Mouse (Mus musculus) limb, embryonic 11.5 days (tissue): ENCODE data around the gene Tlk2. TPM values are rescaled to one million over a fixed set of nuclear protein-coding genes. Genes with fewer than 3 reads are reported as not detected.

ENCODE experiments used
- ATAC-seq: fragments of 200-750 bp; cut with Nextera tagmentation; 2 replicates; pipeline ENCODE4 v1.8.0; 2017; ENCODE audit warnings: low read depth; ENCODE audit not compliant: insufficient number of reproducible peaks, low FRiP score, low TSS enrichment
- DNase-seq: peaks from one replicate; pipeline ENCODE4 v3.0.0-alpha.2; 2015; ENCODE audit warnings: low spot score
- H3K27ac ChIP-seq: fragments of 300-500 bp; sonication (generic); replicated peaks from 2 replicates; pipeline ENCODE4 v1.5.1; 2014; ENCODE audit warnings: low read depth, mild to moderate bottlenecking, low read length
- H3K27me3 ChIP-seq: fragments of 300-500 bp; sonication (generic); 2 replicates; pipeline ENCODE4 v1.6.1; 2014; ENCODE audit warnings: mild to moderate bottlenecking, low read length, mixed read lengths; ENCODE audit not compliant: control insufficient read depth, insufficient read depth
- H3K36me3 ChIP-seq: fragments of 300-500 bp; sonication (generic); 2 replicates; pipeline ENCODE4 v1.6.1; 2014; ENCODE audit warnings: mild to moderate bottlenecking, low read length, moderate library complexity, mixed read lengths; ENCODE audit not compliant: control insufficient read depth, insufficient read depth
- H3K4me1 ChIP-seq: fragments of 300-500 bp; sonication (generic); 2 replicates; pipeline ENCODE4 v1.6.1; 2014; ENCODE audit warnings: low read length, mixed read lengths; ENCODE audit not compliant: control insufficient read depth, insufficient read depth
- H3K4me2 ChIP-seq: fragments of 300-500 bp; sonication (generic); 2 replicates; pipeline ENCODE4 v1.6.1; 2014; ENCODE audit warnings: low read depth, mild to moderate bottlenecking, moderate library complexity; ENCODE audit not compliant: severe bottlenecking
- H3K4me3 ChIP-seq: fragments of 300-500 bp; sonication (generic); 2 replicates; pipeline ENCODE4 v1.5.1; 2014; ENCODE audit warnings: low read depth, low read length
- H3K9ac ChIP-seq: fragments of 300-500 bp; sonication (generic); 2 replicates; pipeline ENCODE4 v1.6.1; 2014; ENCODE audit warnings: mild to moderate bottlenecking, low read length
- H3K9me3 ChIP-seq: fragments of 300-500 bp; sonication (generic); 2 replicates; pipeline ENCODE4 v1.6.1; 2016; ENCODE audit warnings: low read length; ENCODE audit not compliant: control insufficient read depth
- WGBS: fragments of 180-500 bp; shearing (Covaris S2); extraction: QIAGEN DNeasy Blood & Tissue Kit; methylation state at CpG from one replicate; pipeline ENCODE4 v1.1.7; 2014; 5-methylcytosine and 5-hydroxymethylcytosine counted together
- polyA plus RNA-seq: library from polyadenylated mRNA; unstranded; fragments of >200 nt; fragmentation: Nextera tagmentation; extraction: Ambion mirVana; gene quantifications from 2 replicates; pipeline ENCODE4 v1.2.1, GENCODE M21; 2014

Gene Tlk2
- polyA plus RNA-seq, 1 experiment from 2014 or later: 30.1 TPM

GRCm38 (mm10) chr11:105179523-105179922 lies 916 bp downstream of the Tlk2 start:
- Histone ChIP-seq H3K27ac (no peak overlapping the region), H3K27me3 (no peaks in the 10 kb centered on the region), H3K9me3 (no peaks in the 10 kb centered on the region), H3K4me3 (peak overlapping the region; percentile 96; the same call in 1 of the 2 replicates), H3K9ac (no peak overlapping the region), H3K36me3 (no peaks in the 10 kb centered on the region), H3K4me1 (no peaks in the 10 kb centered on the region; the same call in 1 of the 2 replicates), H3K4me2 (no peak overlapping the region; the same call in 1 of the 2 replicates)
- WGBS: 92% methylated on average over 4 of the region's 4 CpGs
- no peak for ATAC-seq
- no peak for DNase-seq

GRCm38 (mm10) chr11:105180471-105181091 lies 2.0 kb downstream of the Tlk2 start:
- DNase-seq: peak; percentile 66
- WGBS: 0% methylated on average over 34 of the region's 35 CpGs
- H3K9me3 ChIP-seq: no peaks in the 10 kb centered on the region
- ATAC-seq: peak; percentile 50; the same call in 1 of the 2 replicates
- H3K27me3 ChIP-seq: no peaks in the 10 kb centered on the region
- H3K4me1 ChIP-seq: no peaks in the 10 kb centered on the region; the same call in 1 of the 2 replicates
- H3K4me2 ChIP-seq: peak overlapping the region; percentile 87
- peaks cover 3% of the 10 kb centered on the region; the same call in 1 of the 2 replicates for H3K36me3 ChIP-seq
- H3K4me3 ChIP-seq: peak overlapping the region; percentile 96
- H3K27ac ChIP-seq: peak overlapping the region; percentile 90
- H3K9ac ChIP-seq: peak overlapping the region; percentile 92

- Histone ChIP-seq H3K27me3 (no peaks in the 10 kb centered on the region), H3K9ac (peak overlapping the region; percentile 99), H3K4me2 (peak overlapping the region; percentile 87), H3K9me3 (no peaks in the 10 kb centered on the region), H3K4me1 (no peaks in the 10 kb centered on the region; the same call in 1 of the 2 replicates), H3K27ac (peak overlapping the region; percentile 90), H3K4me3 (peak overlapping the region; percentile 96), H3K36me3 (peaks cover 3% of the 10 kb centered on the region; the same call in 1 of the 2 replicates)
- ATAC-seq: peak; percentile 97
- WGBS: 1% methylated on average over 52 of the region's 60 CpGs
- DNase-seq: peak; percentile 95
Observed at GRCm38 (mm10) chr11:105181126-105181637, 2.6 kb downstream of the Tlk2 start.

DNA sequence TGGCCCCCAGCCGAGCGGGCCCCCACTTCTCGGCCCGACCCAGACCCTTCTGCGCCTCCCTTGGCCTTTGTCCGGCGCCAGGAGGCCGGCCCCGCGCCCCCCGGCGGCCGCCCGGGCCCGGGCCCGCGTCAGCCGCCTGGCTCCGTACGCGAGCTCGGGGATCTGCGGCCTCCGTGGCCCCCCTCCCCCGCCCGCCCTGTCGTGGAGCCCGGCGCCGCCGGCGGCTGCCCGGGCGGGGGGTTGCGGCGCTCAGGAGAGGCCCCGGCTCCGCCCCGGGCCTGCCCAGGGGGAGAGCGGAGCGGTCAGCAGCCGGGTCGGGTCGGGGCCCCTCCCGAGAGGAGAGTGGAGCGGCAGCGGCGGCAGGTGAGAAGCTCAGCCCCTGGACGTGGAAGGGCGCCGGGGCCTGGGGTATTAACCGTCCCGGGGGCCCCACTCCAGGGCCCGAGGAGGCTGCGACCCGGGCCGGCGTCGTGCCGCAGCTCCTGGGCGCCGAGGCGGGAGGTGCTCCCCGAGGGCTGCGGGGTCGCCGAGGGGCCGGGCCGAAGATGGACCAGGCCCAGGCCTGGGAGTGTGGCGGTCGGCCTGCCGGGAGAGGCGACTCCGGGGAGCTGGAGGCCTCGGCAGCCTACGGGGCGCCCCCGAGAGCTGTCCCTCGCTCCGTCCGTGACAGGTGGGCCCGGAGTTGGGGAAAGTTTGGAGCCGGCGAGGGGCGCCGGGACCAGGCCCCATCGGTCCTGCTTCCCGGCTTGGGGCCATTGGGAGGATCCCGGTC lies 3.3 kb downstream of the Tlk2 start:
- 6% methylated on average over 64 of the region's 89 CpGs for WGBS

GRCm38 (mm10) chr11:105182461-105182855 lies 3.9 kb downstream of the Tlk2 start:
- Histone ChIP-seq H3K27ac (peak overlapping the region; percentile 90), H3K4me1 (no peaks in the 10 kb centered on the region; the same call in 1 of the 2 replicates), H3K36me3 (peaks cover 3% of the 10 kb centered on the region; the same call in 1 of the 2 replicates), H3K27me3 (no peaks in the 10 kb centered on the region), H3K4me2 (peak overlapping the region; percentile 64), H3K9me3 (no peaks in the 10 kb centered on the region), H3K4me3 (peak overlapping the region; percentile 96), H3K9ac (peak overlapping the region; percentile 99)
- no peak for DNase-seq
- no peak for ATAC-seq
- WGBS: 7% methylated on average over 4 of the region's 4 CpGs

More for the DNA sequence above, 3.3 kb downstream of the Tlk2 start:
- peaks cover 3% of the 10 kb centered on the region; the same call in 1 of the 2 replicates for H3K36me3 ChIP-seq
- peak; percentile 70 for DNase-seq
- peak; percentile 67 for ATAC-seq
- no peaks in the 10 kb centered on the region for H3K27me3 ChIP-seq
- H3K4me3 ChIP-seq: peak overlapping the region; percentile 96
- no peaks in the 10 kb centered on the region for H3K9me3 ChIP-seq
- H3K27ac ChIP-seq: peak overlapping the region; percentile 90
- peak overlapping the region; percentile 99 for H3K9ac ChIP-seq
- H3K4me1 ChIP-seq: no peaks in the 10 kb centered on the region; the same call in 1 of the 2 replicates
- H3K4me2 ChIP-seq: peak overlapping the region; percentile 64

GRCm38 (mm10) chr11:105184678-105185077 lies 6.1 kb downstream of the Tlk2 start:
- H3K4me3 ChIP-seq: no peak overlapping the region
- H3K36me3 ChIP-seq: peaks cover 3% of the 10 kb centered on the region; the same call in 1 of the 2 replicates
- H3K9ac ChIP-seq: no peak overlapping the region
- no peak for ATAC-seq
- H3K27ac ChIP-seq: no peak overlapping the region
- no peak overlapping the region for H3K4me2 ChIP-seq
- no peaks in the 10 kb centered on the region for H3K27me3 ChIP-seq
- whole genome bisulfite sequencing: 96% methylated on average over 3 of the region's 3 CpGs
- no peaks in the 10 kb centered on the region for H3K9me3 ChIP-seq
- H3K4me1 ChIP-seq: no peaks in the 10 kb centered on the region; the same call in 1 of the 2 replicates
- no peak for DNase-seq

DNA sequence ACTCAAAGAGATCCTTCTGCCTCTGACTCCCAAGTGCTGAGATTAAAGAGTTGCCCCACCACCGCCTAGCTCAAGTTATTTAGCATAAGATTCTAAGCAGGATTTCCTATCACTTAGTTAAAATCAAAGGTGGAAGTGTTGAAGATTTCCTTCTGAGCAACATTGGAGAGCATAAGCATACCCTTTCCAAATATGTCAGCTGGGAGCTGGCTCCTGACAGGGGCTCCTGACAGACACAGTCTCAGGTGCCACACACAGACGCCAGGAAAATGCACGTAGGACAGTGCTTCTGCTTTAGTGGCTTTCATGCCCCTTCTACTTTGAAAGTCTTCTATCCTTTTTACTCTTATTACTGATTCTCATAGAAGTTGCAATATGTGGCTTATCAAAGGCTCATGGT lies 13.6 kb downstream of the Tlk2 start:
- Histone ChIP-seq H3K4me1 (no peaks in the 10 kb centered on the region), H3K9me3 (no peaks in the 10 kb centered on the region), H3K4me2 (no peak overlapping the region), H3K4me3 (no peak overlapping the region), H3K9ac (no peak overlapping the region), H3K27ac (no peak overlapping the region), H3K27me3 (no peaks in the 10 kb centered on the region), H3K36me3 (no peaks in the 10 kb centered on the region)
- WGBS: 95% methylated on average over 3 of the region's 3 CpGs
- DNase-seq (no peak), ATAC-seq (no peak)

GRCm38 (mm10) chr11:105196893-105197662 lies 18.5 kb downstream of the Tlk2 start:
- Histone ChIP-seq H3K27me3 (no peaks in the 10 kb centered on the region), H3K27ac (no peak overlapping the region), H3K36me3 (no peaks in the 10 kb centered on the region), H3K9ac (no peak overlapping the region), H3K4me1 (no peaks in the 10 kb centered on the region), H3K4me3 (no peak overlapping the region), H3K4me2 (no peak overlapping the region), H3K9me3 (no peaks in the 10 kb centered on the region)
- ATAC-seq (no peak), DNase-seq (no peak)
- 88% methylated on average over 4 of the region's 4 CpGs for WGBS
